In the genomic region with DNA sequence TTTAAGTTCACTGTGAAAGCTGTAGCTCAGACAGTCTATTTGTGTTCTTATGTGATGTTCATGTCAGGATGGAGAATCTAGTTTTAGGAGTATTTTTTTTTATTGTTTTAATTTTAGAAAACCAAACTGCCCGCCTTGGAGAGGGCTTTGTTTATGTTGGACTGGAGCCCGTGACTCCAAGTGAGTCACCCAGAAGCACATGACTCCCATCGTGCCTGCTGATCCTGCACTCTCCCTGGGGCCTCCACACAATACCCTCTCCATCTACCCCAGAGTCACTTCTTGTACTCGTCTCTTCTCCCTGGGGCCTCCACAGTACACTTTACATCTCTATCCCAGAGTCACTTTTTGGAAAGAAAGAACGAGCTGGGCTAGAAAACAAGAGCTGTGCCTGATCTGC, we compare ENCODE assay signal across 18 mouse cellular contexts. TPM values are rescaled to one million over a fixed set of nuclear protein-coding genes. Genes with fewer than 3 reads are reported as not detected.
DNase-seq lines count a peak whose midpoint lies in the region; ATAC-seq and TF ChIP-seq lines count a peak whose summit lies in the region.
"Had no signal": no experiment of that assay in that cellular context is flagged by ENCODE, and none has a peak within 500 bp of the region (broad histone marks: within the 10 kb centered on the region; RNA-seq: fewer than 3 reads in every experiment).

No protein-coding gene starts in this region.

- H3K9me3 ChIP-seq in forebrain, postnatal 0 days (ENCODE audit: low read length) = no peaks in the 10 kb centered on the region
- H3K9me3 ChIP-seq: embryonic facial prominence, embryonic 13.5 days; G1E; intestine, embryonic 15.5 days; megakaryocyte, embryonic 14.5 days had no signal

- peak overlapping the region; percentile 88 for H3K27ac ChIP-seq in bone marrow macrophage, adult 2 months (ENCODE audit: insufficient read depth, low read depth, low read length)
- H3K27ac ChIP-seq in macrophage = peak overlapping the region; percentile 59
- H3K27ac ChIP-seq in forebrain, postnatal 0 days (ENCODE audit: low read depth, low read length) = no peak overlapping the region
- H3K27ac ChIP-seq: embryonic facial prominence, embryonic 13.5 days; intestine, embryonic 15.5 days had no signal

- no peak for TF ChIP-seq POLR2A in bone marrow macrophage, adult 2 months (IDR thresholded peaks at IDR 0.05; ENCODE audit: borderline replicate concordance, low read depth, low read length)

- no peak overlapping the region for H3K4me3 ChIP-seq in bone marrow macrophage, adult 2 months (ENCODE audit: insufficient read depth, low read length)
- no peak overlapping the region for H3K4me3 ChIP-seq in macrophage (ENCODE audit: inconsistent target)
- no peak overlapping the region for H3K4me3 ChIP-seq in forebrain, postnatal 0 days (ENCODE audit: low read depth, low read length)
- H3K4me3 ChIP-seq: embryonic facial prominence, embryonic 13.5 days; intestine, embryonic 15.5 days; megakaryocyte, embryonic 14.5 days had no signal

- no peak overlapping the region for H3K9ac ChIP-seq in forebrain, postnatal 0 days
- H3K9ac ChIP-seq: embryonic facial prominence, embryonic 13.5 days; intestine, embryonic 15.5 days had no signal

- peak; percentile 39 for DNase-seq in adrenal gland, adult 2 months
- no peak for DNase-seq in adrenal gland, adult 18-20 months (ENCODE audit: low spot score in 2 of 2)
- DNase-seq in kidney, adult 9 months = peak; percentile 6
- no peak for DNase-seq in kidney, adult 8-10 months
- no peak for DNase-seq in forebrain, postnatal 0 days
- DNase-seq in frontal cortex, postnatal 10 days (ENCODE audit: low spot score in 2 of 2) = no peak
- DNase-seq: cerebellum, postnatal 14 days; gastrocnemius, postnatal 14 days; right cerebral cortex, adult 18-20 months; thymus, adult 18-20 months had no signal

- H3K4me2 ChIP-seq in forebrain, postnatal 0 days (ENCODE audit: low read depth) = no peak overlapping the region
- H3K4me2 ChIP-seq: embryonic facial prominence, embryonic 13.5 days; intestine, embryonic 15.5 days; liver, embryonic 11.5 days had no signal

- H3K4me1 ChIP-seq in bone marrow macrophage, adult 2 months (ENCODE audit: control insufficient read depth, insufficient read depth, low read length) = peaks cover 17% of the 10 kb centered on the region
- H3K4me1 ChIP-seq in forebrain, postnatal 0 days (ENCODE audit: insufficient read depth) = no peaks in the 10 kb centered on the region
- H3K4me1 ChIP-seq: intestine, embryonic 15.5 days; megakaryocyte, embryonic 14.5 days had no signal

- no peaks in the 10 kb centered on the region for H3K79me2 ChIP-seq in macrophage (ENCODE audit: inconsistent target)

- ATAC-seq in forebrain, postnatal 0 days = no peak
- ATAC-seq: forebrain, embryonic 14.5 days; intestine, embryonic 15.5 days had no signal

- WGBS in macrophage (ENCODE audit: missing documents) = 61% methylated on average over 5 of the region's 5 CpGs
- 72% methylated on average over 5 of the region's 5 CpGs for WGBS in forebrain, postnatal 0 days

- H3K27me3 ChIP-seq in forebrain, postnatal 0 days (ENCODE audit: insufficient read depth, low read length) = no peaks in the 10 kb centered on the region
- H3K27me3 ChIP-seq: embryonic facial prominence, embryonic 13.5 days; intestine, embryonic 15.5 days; megakaryocyte, embryonic 14.5 days had no signal

- TF ChIP-seq CTCF in bone marrow macrophage, adult 2 months (IDR thresholded peaks at IDR 0.05; ENCODE audit: low read depth, low read length) = no peak
- no peak for TF ChIP-seq CTCF in forebrain, postnatal 0 days (IDR thresholded peaks at IDR 0.05; ENCODE audit: low read depth)

- no peaks in the 10 kb centered on the region for H3K36me3 ChIP-seq in macrophage (ENCODE audit: inconsistent target)
- no peaks in the 10 kb centered on the region for H3K36me3 ChIP-seq in forebrain, postnatal 0 days (ENCODE audit: insufficient read depth)
- H3K36me3 ChIP-seq: embryonic facial prominence, embryonic 13.5 days; G1E; intestine, embryonic 15.5 days had no signal

RNA-seq across cellular contexts. Expression of a gene that starts 30.5 kb away (rescaled TPM):
- total RNA-seq in adrenal gland, adult 2 months (2021) = 10 to 100 TPM; 56.4 to 71.5 TPM
- polyA plus RNA-seq in adrenal gland, adult 2 months (2012; rRNA removed) = 5.3 and 5.9 TPM in 2 replicates
- total RNA-seq in adrenal gland, adult 18-20 months (2021) = 10 to 100 TPM; 67.9 to 69.5 TPM
- polyA plus RNA-seq in bone marrow macrophage, adult 2 months (2012; ENCODE audit: insufficient read depth, insufficient read length, missing spikeins) = 141 and 178 TPM in 2 replicates
- 10 to 100 TPM; 42.7 to 94.0 (median 66.9) TPM for total RNA-seq in macrophage (2018; cell fraction: chromatin; rRNA removed)
- 100 to 1,000 TPM; 113 to 144 (median 127) TPM for total RNA-seq in macrophage (2018; cell fraction: cytosol; rRNA removed)
- 100 to 1,000 TPM in 1 of 26 experiments, 10 to 100 TPM in 25; 50.3 to 103 (median 80.1) TPM for total RNA-seq in macrophage (2018; cell fraction: nucleus; rRNA removed)
- polyA plus RNA-seq in macrophage (2018) = 100 to 130 TPM (median 120 TPM) in 3 replicates
- 67.8 and 86.6 TPM in 2 replicates for total RNA-seq in forebrain, postnatal 0 days (2014; rRNA removed)
- polyA plus RNA-seq in forebrain, postnatal 0 days (2015; fragmentation: Nextera tagmentation; extraction: Ambion mirVana) = 138 and 170 TPM in 2 replicates

Comparison
In these comparisons a context has a peak if more than half of its experiments do, and no peak if none do; other contexts are left out.
1. DNase-seq: peak in adrenal gland, adult 2 months (single experiment) and kidney, adult 9 months (single experiment); none in adrenal gland, adult 18-20 months (0 of 2), kidney, adult 8-10 months (0 of 2), forebrain, postnatal 0 days (single experiment) and frontal cortex, postnatal 10 days (0 of 2).
2. RNA of a gene that starts 30.5 kb away (polyA plus RNA-seq): 141 to 178 TPM in bone marrow macrophage, adult 2 months, 138 to 170 TPM in forebrain, postnatal 0 days and 100 to 130 TPM in macrophage; 5.3 to 5.9 TPM in adrenal gland, adult 2 months; every median in the first group is over 10 times any median in the second.